Mouse (Mus musculus) cerebellum, postnatal 4 days (tissue): Measurements from ENCODE around the gene Tmem214.

Experiments
- DNase-seq, 2 experiments: peaks; one replicate each; pipeline ENCODE4 v3.0.0; 2022; ENCODE audit warnings: low spot score in 2 of 2, mixed read lengths in 1 of 2

Gene Tmem214

DNA sequence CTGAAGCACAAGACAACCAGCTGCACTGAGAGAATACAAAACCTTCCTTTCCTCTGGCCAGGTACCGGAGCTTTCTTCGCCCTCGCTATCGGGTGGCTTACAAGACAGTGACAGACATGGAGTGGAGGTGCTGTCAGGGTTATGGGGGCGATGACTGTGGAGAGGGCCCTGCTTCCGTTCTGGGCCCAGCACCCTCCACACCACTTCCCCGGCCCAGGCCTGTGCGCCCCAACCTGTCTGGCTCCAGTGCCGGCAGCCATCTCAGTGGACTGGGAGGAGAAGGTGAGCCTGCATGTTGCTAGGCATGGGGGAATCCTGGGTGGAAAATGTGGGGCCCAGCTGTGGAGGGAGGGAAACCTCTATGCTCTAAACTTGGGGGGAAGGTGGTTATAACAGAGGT is 47.6 kb downstream of the Tmem214 start:
- no peak for DNase-seq

DNA sequence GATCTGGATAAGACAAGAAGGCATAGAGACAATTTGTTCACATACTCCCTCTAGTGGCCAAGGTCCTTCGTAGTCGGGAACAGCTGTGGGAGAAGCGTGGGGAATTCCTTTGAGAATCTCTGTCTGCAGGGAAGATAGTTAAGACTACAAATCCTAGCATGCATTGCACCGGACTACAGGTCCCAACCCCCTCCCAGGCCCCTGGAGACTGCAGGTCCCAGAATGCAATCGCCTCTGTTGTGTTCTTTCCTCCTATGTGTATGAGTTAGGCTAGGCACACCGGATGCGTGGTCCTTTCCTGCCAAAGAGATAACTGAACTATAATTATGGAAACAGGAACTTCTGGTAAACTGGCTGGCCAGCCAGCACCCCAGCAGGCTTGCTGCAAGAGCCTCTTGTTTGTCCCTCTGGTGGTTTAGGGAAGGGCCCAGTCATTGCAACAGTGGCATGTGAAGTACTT is 48.2 kb downstream of the Tmem214 start:
- peak; percentile 43 to 73 for DNase-seq

DNA sequence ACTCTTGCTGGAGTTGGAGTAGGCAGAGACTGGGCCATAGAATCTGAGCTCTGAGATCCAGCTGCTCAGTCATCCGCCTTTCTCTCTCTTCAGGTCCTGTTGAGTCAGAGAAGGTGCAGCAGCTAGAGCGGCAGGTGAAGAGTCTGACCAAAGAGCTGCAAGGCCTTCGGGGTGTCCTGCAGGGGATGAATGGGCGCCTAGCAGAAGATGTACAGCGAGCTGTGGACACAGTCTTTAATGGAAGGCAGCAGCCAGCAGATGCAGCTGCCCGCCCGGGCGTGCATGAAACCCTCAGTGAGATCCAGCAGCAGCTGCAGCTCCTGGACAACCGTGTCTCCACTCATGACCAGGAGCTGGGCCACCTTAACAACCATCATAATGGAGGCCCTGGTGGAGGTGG is 49.0 kb downstream of the Tmem214 start:
- DNase-seq: no peak

DNA sequence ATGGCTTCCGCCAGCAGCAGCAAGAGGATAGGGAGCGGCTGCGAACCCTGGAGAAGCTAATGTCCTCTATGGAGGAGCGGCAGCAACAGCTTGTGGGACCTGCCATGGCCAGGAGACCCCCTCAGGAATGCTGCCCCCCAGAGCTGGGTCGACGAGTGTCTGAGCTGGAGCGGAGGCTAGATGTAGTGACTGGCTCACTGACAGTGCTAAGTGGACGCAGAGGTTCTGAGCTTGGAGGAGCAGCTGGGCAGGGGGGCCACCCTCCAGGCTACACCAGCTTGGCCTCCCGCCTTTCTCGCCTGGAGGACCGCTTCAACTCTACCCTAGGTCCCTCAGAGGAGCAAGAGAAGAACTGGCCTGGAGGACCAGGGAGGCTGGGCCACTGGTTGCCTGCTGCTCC is 49.5 kb downstream of the Tmem214 start:
- DNase-seq: no peak

DNA sequence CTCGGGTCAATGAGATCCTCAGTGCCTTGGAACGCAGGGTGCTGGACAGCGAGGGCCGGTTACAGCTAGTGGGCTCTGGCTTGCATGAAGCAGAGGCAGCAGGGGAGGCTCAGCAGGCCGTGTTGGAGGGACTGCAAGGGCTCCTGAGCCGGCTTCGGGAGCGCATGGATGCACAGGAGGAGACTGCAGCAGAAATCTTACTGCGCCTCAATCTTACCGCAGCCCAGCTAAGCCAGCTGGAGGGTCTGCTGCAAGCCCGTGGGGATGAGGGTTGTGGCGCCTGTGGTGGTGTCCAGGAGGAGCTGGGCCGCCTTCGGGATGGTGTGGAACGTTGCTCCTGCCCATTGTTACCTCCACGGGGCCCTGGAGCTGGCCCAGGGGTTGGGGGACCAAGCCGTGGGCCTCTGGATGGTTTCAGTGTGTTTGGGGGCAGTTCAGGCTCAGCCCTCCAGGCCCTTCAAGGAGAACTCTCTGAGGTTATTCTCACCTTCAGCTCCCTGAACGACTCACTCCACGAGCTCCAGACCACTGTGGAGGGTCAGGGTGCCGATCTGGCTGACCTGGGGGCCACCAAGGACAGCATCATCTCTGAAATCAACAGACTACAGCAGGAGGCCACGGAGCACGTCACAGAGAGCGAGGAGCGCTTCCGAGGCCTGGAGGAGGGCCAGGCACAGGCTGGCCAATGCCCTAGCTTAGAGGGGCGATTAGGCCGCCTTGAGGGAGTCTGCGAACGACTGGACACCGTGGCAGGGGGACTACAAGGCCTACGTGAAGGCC is 50.3 kb downstream of the Tmem214 start:
- DNase-seq: no peak

DNA sequence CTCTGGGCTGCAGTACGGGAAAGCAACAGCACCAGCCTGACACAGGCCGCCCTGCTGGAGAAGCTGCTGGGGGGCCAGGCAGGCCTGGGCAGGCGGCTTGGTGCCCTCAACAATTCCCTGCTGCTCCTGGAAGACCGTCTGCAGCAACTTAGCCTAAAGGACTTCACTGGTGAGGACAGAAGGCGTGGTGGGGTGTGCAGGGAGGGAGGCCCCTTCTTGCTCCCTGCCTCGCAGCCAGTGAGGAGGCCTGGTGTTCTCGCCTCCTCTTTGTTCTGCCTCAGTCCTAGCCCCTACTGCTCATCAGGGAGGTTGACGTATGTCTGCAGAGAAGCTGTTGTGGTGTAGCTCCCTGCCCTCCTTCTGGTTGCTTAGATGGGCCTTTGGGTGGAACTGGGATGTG is 50.9 kb downstream of the Tmem214 start:
- DNase-seq: no peak

DNA sequence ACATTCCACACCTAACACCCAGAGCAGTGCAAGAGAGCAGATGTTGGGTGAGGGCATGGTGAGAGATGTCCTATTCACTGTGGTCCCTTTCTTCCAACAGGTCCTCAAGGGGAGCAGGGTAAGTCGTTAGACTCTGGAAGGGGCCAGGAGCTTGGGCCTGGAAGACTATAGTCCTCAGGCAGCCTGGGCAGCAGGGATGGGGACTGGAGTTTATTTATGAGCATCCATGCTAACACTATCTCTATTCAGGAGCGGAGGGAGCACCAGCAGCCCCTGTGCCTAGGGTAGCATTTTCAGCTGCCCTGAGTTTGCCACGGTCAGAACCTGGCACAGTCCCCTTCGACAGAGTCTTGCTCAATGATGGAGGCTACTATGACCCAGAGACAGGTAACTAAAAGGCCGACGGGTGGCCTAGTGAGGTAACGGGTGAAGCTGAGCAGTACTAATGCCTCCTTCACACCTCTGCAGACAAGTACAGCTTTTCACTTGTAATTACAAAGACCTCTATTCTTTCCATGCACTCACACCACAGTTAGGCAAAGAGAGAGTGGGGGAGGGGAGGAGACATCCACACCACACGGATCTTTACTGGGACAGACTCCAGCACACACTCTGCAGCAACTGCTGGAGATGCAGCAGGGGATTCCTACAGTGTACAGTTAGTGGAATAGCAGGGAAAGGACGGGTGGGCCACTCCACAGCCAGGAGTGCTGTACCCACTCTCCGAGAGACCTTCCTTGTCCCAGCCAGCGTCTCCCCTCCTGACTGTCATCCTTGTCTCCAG is 52.2 kb downstream of the Tmem214 start:
- no peak for DNase-seq

DNA sequence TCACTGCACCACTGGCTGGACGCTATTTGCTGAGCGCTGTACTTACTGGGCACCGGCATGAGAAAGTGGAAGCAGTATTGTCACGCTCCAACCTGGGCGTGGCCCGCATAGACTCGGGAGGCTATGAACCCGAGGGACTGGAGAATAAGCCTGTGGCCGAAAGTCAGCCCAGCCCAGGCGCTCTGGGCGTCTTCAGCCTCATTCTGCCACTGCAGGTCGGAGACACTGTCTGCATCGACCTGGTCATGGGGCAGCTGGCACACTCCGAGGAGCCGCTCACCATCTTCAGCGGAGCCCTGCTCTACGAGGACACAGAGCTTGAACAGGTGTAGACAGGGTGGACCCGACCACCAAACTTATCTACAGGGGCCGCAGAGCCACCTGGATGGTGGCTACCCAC is 52.8 kb downstream of the Tmem214 start:
- DNase-seq: no peak

DNA sequence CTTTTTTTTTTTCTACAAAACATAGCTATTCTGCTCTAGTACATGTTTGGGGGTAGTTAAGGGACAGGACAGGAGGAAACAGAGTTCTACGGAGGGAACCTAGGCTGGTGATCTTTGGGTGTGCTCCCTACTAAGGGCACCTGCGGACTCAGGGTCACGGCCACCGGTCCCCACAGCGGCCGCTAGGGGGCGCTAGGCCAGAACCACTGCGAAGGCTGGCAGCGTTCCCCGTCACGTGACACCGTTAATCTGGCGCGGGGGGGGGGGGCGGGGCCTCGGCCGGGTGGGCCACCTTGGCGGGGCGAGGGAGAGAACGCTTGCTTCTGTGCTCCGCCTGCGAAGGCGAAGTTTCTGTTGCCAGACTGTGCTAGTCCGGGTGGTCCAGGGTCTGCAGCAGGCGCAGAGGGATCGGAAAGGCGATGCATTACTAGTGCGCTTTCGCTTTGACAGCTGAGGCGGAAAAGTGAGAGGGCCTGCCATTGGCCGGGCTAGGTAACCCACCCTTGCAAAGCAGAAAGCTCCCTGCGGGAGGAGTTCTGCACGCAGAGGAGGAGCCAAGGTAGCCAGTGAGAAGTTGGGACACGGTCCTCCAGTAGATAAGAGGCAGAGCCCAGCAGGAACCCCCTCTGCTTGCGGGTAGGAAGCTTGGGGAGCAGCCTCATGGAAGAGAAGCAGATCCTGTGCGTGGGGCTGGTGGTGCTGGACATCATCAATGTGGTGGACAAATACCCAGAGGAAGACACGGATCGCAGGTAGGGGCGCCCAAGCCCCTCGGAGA is 53.6 kb downstream of the Tmem214 start, which contains the start of gene Khk:
Gene Khk, plus strand, starts transcription at position 176 of the 778 bp plus-strand sequence.
- DNase-seq: peak; percentile 90 to 97

DNA sequence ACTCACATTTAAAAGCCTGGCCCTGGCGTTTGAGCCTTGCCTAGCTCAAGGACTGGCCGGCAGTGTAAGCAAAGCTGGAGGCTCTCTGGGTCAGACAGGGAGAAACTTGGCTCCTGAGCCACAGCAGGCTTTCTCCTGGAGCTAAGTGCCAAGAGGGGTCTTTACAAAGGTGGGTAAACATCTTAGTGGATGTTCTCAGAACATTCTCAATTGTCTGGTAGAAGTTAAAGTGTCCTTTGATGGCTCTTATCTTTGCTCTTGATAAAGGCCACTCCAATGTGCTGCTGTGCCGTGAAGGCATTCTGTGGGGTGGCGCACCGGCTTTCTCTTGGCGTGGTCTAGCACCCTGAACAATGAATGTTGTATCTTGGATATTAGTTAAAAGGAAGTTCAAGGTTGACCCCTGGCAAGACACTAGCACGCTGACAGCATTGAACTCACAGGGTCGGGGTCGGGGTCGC is 54.8 kb downstream of the Tmem214 start:
- no peak for DNase-seq

DNA sequence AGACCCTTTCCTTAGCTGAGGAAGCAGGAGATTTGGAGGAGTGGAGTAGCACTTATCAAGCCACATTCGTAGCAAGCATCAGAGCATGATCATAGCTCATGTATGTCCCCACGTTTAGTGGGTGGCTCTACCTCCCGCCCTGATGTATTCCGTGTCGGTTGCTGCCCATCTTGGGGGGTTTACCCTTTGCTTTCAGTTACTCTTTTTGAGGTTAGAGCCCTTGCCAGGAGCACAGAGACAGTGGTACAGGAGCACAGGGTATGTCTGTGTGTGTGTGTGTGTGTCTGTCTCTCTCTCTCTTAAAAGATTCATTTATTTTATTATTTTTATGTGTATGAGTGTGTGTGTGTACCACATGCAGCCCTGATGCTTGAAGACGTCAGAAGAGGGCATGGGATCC is 55.3 kb downstream of the Tmem214 start:
- no peak for DNase-seq

DNA sequence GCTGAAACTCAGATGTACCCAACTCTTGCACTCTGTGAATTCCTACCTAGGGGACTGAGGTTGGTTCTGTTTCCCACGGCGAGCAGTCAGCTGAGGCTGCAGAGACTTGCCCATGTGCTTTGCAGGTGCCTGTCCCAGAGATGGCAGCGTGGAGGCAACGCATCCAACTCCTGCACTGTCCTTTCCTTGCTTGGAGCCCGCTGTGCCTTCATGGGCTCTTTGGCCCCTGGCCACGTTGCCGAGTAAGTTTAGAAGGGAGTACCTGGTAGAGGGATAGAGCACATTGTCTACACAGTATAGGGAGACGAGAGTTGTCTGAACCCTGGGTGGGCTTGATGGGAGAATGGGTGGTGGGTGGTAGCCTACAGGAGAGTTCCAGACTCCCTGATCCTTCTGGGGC is 56.8 kb downstream of the Tmem214 start:
- DNase-seq: no peak

DNA sequence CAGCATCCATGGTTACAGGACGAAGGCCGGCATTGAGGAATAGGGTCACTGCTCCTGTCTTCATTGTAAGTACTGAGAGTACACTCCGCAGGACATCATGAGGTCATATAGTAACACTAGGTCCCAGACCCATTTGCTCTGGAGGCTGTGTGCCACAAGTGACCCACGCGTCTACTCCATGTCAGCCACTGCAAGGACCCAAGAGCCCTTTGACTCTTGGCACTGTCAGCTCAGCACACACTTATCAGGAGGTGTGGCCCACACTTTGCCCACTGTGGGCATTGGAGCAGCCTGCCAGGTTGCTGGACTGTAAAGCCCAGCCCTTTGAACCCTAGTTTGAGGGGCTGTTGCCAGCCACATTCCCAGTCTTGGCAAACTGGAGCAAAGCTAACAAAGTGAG is 57.4 kb downstream of the Tmem214 start:
- DNase-seq: no peak

DNA sequence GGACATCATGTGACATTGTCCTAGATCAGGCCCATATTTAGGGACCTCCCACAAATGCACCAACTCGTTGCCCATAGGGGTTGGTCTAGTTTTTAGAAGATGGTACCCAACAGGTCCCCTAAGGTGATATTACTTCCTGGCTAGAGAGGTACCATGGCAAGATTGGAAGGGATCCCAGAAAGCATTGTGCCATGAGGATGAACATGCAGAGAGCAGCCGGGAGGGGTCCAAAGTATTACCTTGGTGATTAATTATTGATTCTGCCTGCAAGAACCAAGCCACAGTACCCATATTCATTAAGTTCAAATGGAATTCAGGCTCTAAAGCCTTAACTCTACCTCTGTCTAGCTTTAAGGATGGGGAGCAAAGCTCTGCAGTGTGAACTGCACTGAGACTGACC is 58.3 kb downstream of the Tmem214 start:
- no peak for DNase-seq

DNA sequence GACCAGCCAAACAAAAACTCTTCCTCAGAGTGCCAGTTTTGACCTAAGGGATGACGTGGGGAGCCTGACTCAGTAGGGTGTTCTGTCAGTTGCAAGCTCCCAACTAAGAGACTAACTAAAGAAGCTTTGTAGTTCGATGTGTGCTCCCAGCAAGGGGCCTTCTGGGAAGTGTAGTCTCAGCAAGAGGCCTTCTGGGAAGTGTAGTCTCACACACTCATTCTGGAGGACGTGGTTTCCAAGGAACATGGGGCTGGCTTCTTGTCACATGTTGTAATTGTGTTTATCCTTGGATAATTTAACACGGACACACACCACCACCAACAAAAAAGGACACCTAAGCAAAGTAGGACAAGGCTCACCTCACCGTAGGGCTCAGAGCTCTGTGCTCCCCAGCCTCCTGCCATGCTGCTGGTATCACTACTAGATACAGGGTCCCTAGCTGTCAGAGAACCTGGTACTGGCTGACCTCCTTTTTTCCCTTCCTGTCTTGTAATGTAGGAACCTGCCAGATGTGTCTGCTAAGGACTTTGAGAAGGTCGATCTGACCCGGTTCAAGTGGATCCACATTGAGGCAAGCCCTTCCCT is 60.2 kb downstream of the Tmem214 start:
- DNase-seq: no peak
